Mouse (Mus musculus) kidney, adult 2 months (tissue): ENCODE results near the gene Spata31d1b.

Experiments
- CTCF ChIP-seq: fragments of 200-500 bp; conservative IDR thresholded peaks from 2 replicates; pipeline ENCODE4 v1.5.1; 2011; ENCODE audit warnings: low read depth, mild to moderate bottlenecking, control low read depth, low read length, moderate library complexity, mixed read lengths; ENCODE audit not compliant: insufficient read depth, insufficient read length
- POLR2A ChIP-seq: fragments of 200-500 bp; IDR thresholded peaks from one replicate; pipeline ENCODE4 v1.6.1; 2011; ENCODE audit warnings: low read depth, low read length, control low read depth

- no peak for TF ChIP-seq CTCF
- TF ChIP-seq POLR2A = no peak
These were observed 1.6 kb downstream of the Spata31d1b start for GRCm38 (mm10) chr13:59713710-59714109.
